Mouse (Mus musculus) bone marrow, adult 2 months (tissue): Measurements from ENCODE around the gene Rplp2.

Experiments
- CTCF ChIP-seq: fragments of 200-500 bp; IDR thresholded peaks from 2 replicates; pipeline ENCODE4 v1.5.1; 2011; ENCODE audit warnings: low read length, control low read depth; ENCODE audit not compliant: control insufficient read depth, insufficient read depth
- POLR2A ChIP-seq: fragments of 200-500 bp; IDR thresholded peaks from 2 replicates; pipeline ENCODE4 v1.6.1; 2011; ENCODE audit warnings: low read depth, mild to moderate bottlenecking, control low read depth, low read length, borderline replicate concordance; ENCODE audit not compliant: control insufficient read depth

DNA sequence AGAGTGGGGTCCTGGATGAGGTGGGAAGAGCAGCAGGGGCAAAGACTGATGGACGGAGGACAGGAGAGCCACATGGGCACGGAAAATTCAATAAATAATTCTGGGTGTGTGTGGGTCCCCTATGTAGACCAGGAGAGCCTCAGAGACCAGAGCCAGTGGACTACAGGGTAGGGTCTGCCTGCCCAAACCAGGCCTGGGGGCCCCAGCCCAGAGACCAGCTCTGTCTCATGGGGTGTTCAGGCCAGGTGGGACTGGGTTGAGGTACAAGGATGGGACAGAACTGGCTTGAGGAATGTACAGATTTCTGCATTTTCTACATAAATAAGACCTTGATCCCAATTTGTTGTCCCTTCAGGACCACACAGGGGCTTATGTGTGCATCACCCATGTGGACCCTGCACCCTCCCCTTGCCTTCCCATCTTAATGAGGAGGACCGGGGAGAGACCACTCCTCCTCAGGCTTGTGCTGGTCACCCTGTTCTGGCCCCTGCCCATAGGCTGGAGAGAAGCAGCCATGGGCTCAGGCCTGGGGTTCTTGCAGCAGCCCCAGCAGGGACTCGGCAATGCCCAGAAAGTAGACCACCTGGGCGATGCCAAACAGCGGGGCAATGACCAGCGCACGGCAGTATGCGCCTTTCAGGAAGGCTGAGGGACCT is 16.5 kb upstream of the Rplp2 start:
- TF ChIP-seq CTCF (no peak), POLR2A (no peak)
